Mouse (Mus musculus) testis, adult 2 months (tissue): ENCODE measurements around the gene Spats1. TPM values are rescaled to one million over a fixed set of nuclear protein-coding genes. Genes with fewer than 3 reads are reported as not detected.
"Not testable (repeated sequence)": the region's sequence is repeated elsewhere in the genome, so short reads cannot be mapped to it uniquely, and the experiment has no call there.

Source experiments
- H3K27ac ChIP-seq: fragments of 200-500 bp; 2 replicates; pipeline ENCODE4 v1.5.1; 2012; ENCODE audit warnings: low read depth, low read length; ENCODE audit not compliant: control insufficient read depth, insufficient read depth
- H3K27me3 ChIP-seq: fragments of 200-500 bp; 2 replicates; pipeline ENCODE4 v1.6.1; 2012; ENCODE audit warnings: mild to moderate bottlenecking, low read length, moderate library complexity; ENCODE audit not compliant: control insufficient read depth, insufficient read depth
- H3K36me3 ChIP-seq: fragments of 200-500 bp; 2 replicates; pipeline ENCODE4 v1.6.1; 2012; ENCODE audit warnings: mild to moderate bottlenecking, low read length; ENCODE audit not compliant: control insufficient read depth, insufficient read depth
- H3K4me1 ChIP-seq: fragments of 200-500 bp; 2 replicates; pipeline ENCODE4 v1.6.1; 2012; ENCODE audit warnings: low read length; ENCODE audit not compliant: control insufficient read depth, insufficient read depth
- H3K4me3 ChIP-seq: fragments of 200-500 bp; 2 replicates; pipeline ENCODE4 v1.5.1; 2012; ENCODE audit warnings: low read depth, mild to moderate bottlenecking, low read length, moderate library complexity, mixed read lengths; ENCODE audit not compliant: control insufficient read depth
- CTCF ChIP-seq: fragments of 200-500 bp; IDR thresholded peaks from 2 replicates; pipeline ENCODE4 v1.5.1; 2012; ENCODE audit warnings: low read depth, mild to moderate bottlenecking, inconsistent platforms, low read length, moderate library complexity; ENCODE audit not compliant: control insufficient read depth, insufficient read depth, insufficient replicate concordance
- POLR2A ChIP-seq: fragments of 200-500 bp; IDR thresholded peaks from 2 replicates; pipeline ENCODE4 v1.6.1; 2012; ENCODE audit warnings: low read depth, mild to moderate bottlenecking, inconsistent platforms, low read length, moderate library complexity; ENCODE audit not compliant: control insufficient read depth
- polyA plus RNA-seq: library from polyadenylated mRNA; depleted of rRNA; stranded (reverse); fragments of >200 nt; gene quantifications from 2 replicates; pipeline ENCODE4 v1.2.3, GENCODE M21; 2012

The Spats1 gene
- polyA plus RNA-seq, 1 experiment = 23.3 TPM

DNA sequence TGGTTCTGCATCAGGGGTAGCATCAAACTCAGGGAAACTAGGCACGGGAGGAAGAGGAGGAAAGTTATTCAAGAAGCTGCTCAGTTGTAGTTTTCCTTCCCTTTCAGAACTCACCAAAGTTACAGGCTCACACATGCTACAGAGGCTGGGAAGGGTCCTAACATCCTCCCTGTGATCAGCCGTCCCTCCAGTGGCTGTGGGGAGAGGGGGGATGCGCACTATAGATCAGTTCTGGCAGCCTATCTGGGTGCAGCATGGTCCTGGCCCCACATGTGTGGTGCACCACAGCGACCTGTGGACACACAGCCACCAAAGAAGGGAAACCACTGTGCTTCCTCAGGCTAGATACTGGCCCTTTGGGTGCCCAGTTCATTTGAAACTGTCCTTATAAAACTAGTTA lies 16.7 kb downstream of the Spats1 start:
- TF ChIP-seq CTCF (no peak), POLR2A (no peak)
- Histone ChIP-seq H3K27me3 (no peaks in the 10 kb centered on the region), H3K36me3 (peaks cover 1% of the 10 kb centered on the region), H3K4me1 (no peaks in the 10 kb centered on the region), H3K4me3 (no peak overlapping the region), H3K27ac (no peak overlapping the region)

DNA sequence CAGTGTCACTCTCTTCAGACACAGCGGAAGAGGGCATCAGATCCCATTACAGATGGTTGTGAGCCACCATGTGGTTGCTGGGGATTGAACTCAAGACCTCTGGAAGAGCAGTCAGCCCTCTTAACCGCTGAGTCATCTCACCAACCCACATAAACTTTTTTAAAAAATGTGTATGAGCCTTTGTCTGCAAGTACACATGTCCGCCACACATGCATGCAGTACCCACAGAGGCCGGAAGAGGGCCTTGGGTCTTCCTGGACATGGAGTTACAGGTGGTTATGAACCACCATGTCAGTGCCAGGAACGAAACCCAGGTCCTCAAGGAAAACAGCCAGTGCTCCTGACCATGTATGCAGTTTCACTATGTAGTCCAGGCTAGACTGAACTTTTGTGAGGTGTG lies 17.7 kb downstream of the Spats1 start:
- TF ChIP-seq POLR2A = no peak
- TF ChIP-seq CTCF = no peak
- Histone ChIP-seq H3K4me3 (no peak overlapping the region), H3K27me3 (no peaks in the 10 kb centered on the region), H3K36me3 (peaks cover 1% of the 10 kb centered on the region), H3K4me1 (no peaks in the 10 kb centered on the region), H3K27ac (no peak overlapping the region)

GRCm38 (mm10) chr17:45456260-45457152 lies 18.7 kb downstream of the Spats1 start:
- no peak for TF ChIP-seq POLR2A
- no peak for TF ChIP-seq CTCF
- Histone ChIP-seq H3K4me3 (no peak overlapping the region), H3K4me1 (no peaks in the 10 kb centered on the region), H3K27me3 (no peaks in the 10 kb centered on the region), H3K27ac (no peak overlapping the region), H3K36me3 (peaks cover 1% of the 10 kb centered on the region)

- not testable (repeated sequence) for H3K36me3 ChIP-seq, H3K27me3 ChIP-seq, H3K27ac ChIP-seq, H3K4me3 ChIP-seq, H3K4me1 ChIP-seq
These were observed 19.4 kb downstream of the Spats1 start for GRCm38 (mm10) chr17:45455783-45456182.

- Histone ChIP-seq H3K27ac (no peak overlapping the region), H3K4me3 (no peak overlapping the region), H3K27me3 (no peaks in the 10 kb centered on the region), H3K36me3 (peaks cover 1% of the 10 kb centered on the region), H3K4me1 (no peaks in the 10 kb centered on the region)
- TF ChIP-seq CTCF = no peak
- no peak for TF ChIP-seq POLR2A
These were observed 20.4 kb downstream of the Spats1 start for GRCm38 (mm10) chr17:45454794-45455193.

GRCm38 (mm10) chr17:45452271-45452670 lies 22.9 kb downstream of the Spats1 start:
- Histone ChIP-seq H3K27ac (peak overlapping the region; percentile 12; the same call in 1 of the 2 replicates), H3K36me3 (peaks cover 1% of the 10 kb centered on the region), H3K27me3 (no peaks in the 10 kb centered on the region), H3K4me1 (no peaks in the 10 kb centered on the region), H3K4me3 (no peak overlapping the region)
- TF ChIP-seq CTCF (no peak), POLR2A (no peak)

DNA sequence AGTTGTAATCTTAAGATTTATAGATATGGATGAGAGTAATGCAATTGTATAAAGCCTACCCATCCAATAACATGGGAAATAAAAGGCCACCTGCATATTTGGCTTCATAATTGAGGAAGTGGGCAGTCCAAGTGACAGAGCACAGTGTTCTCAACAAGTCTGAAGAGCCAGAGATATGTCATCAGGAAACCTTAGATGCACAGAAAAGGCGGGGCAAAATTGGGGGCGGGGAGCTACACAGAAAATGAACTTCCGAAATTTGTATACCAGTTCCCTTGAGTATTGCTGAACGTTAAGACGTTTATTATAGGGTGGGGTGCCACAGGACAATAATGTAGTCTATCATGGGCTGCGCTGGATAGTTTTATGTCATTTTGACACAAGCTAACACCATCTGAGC lies 25.1 kb downstream of the Spats1 start:
- Histone ChIP-seq H3K4me3 (no peak overlapping the region), H3K36me3 (peaks cover 1% of the 10 kb centered on the region), H3K4me1 (no peaks in the 10 kb centered on the region), H3K27me3 (no peaks in the 10 kb centered on the region), H3K27ac (no peak overlapping the region)
- TF ChIP-seq POLR2A = no peak
- TF ChIP-seq CTCF = no peak
